Mouse (Mus musculus) olfactory bulb, adult 2 months (tissue): ENCODE measurements around the gene Defa35.
"Not testable (repeated sequence)": the region's sequence is repeated elsewhere in the genome, so short reads cannot be mapped to it uniquely, and the experiment has no call there.

ENCODE experiments used
- CTCF ChIP-seq: fragments of 200-500 bp; IDR thresholded peaks from 2 replicates; pipeline ENCODE4 v1.5.1; 2012; ENCODE audit warnings: low read depth, mild to moderate bottlenecking, low read length, moderate library complexity; ENCODE audit not compliant: insufficient read depth
- POLR2A ChIP-seq: fragments of 200-500 bp; IDR thresholded peaks from 2 replicates; pipeline ENCODE4 v1.6.1; 2012; ENCODE audit warnings: mild to moderate bottlenecking, low read depth, low read length, moderate library complexity; ENCODE audit not compliant: insufficient read depth

DNA sequence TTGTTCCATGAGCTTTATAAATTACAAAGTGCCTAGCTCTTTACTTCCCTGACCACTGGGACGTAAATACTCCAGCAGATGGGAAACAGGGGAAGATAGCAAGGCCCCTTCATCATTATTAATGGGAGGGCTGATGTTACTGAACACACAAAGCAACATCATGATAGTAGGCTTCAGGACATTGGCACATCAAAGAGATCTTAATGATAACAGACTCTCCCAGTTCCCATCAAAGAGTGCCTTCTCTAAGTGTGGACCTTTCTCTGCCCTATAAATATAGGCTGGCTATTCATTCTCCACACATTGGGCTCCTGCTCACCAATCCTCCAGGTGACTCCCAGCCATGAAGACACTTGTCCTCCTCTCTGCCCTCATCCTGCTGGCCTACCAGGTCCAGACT, 39.6 kb upstream of the Defa35 start, which contains the start of gene Defa21:
- TF ChIP-seq POLR2A, CTCF: not testable (repeated sequence)
